9 mouse cellular contexts compared by ENCODE assay signal in genomic region chr11:11855061-11855672, GRCm38 (mm10). TPM values are rescaled to one million over a fixed set of nuclear protein-coding genes. Genes with fewer than 3 reads are reported as not detected.
DNase-seq lines count a peak whose midpoint lies in the region; ATAC-seq and TF ChIP-seq lines count a peak whose summit lies in the region.
"Had no signal": no experiment of that assay in that cellular context is flagged by ENCODE, and none has a peak within 500 bp of the region (broad histone marks: within the 10 kb centered on the region; RNA-seq: fewer than 3 reads in every experiment).

No protein-coding gene starts in this region.

- H3K9ac ChIP-seq in liver, embryonic 11.5 days (ENCODE audit: low read depth, low read length), result no peak overlapping the region
- H3K9ac ChIP-seq in liver, postnatal 0 days (replicated peaks), result no peak overlapping the region
- H3K9ac ChIP-seq in embryonic facial prominence, embryonic 11.5 days (replicated peaks; ENCODE audit: low read length), result no peak overlapping the region
- no peak overlapping the region for H3K9ac ChIP-seq in hindbrain, embryonic 13.5 days
- H3K9ac ChIP-seq in neural tube, embryonic 11.5 days (ENCODE audit: low read length), result 0 out of 2 replicates have a peak overlapping the region, but pooled peaks have one; percentile 43

- no peak for TF ChIP-seq EP300 in liver, postnatal 0 days (IDR thresholded peaks at IDR 0.05; ENCODE audit: low read depth)

- H3K4me3 ChIP-seq in liver, embryonic 11.5 days (ENCODE audit: low read depth, low read length), result no peak overlapping the region
- H3K4me3 ChIP-seq in liver, postnatal 0 days (ENCODE audit: low read depth, low read length), result no peak overlapping the region
- no peak overlapping the region for H3K4me3 ChIP-seq in embryonic facial prominence, embryonic 11.5 days (ENCODE audit: low read depth, low read length)
- no peak overlapping the region for H3K4me3 ChIP-seq in hindbrain, embryonic 13.5 days
- no peak overlapping the region for H3K4me3 ChIP-seq in neural tube, embryonic 11.5 days (ENCODE audit: low read depth, low read length)

- H3K4me2 ChIP-seq in liver, embryonic 11.5 days, result no peak overlapping the region
- H3K4me2 ChIP-seq in liver, postnatal 0 days (ENCODE audit: low read depth, low read length), result no peak overlapping the region
- H3K4me2 ChIP-seq in embryonic facial prominence, embryonic 11.5 days (ENCODE audit: low read depth, low read length), result no peak overlapping the region
- no peak overlapping the region for H3K4me2 ChIP-seq in hindbrain, embryonic 13.5 days
- no peak overlapping the region for H3K4me2 ChIP-seq in neural tube, embryonic 11.5 days (ENCODE audit: low read depth)

- 53% methylated on average over 6 of the region's 6 CpGs for WGBS in liver, embryonic 11.5 days
- 74% methylated on average over 6 of the region's 6 CpGs for WGBS in liver, postnatal 0 days (ENCODE audit: insufficient replicate concordance)
- 28% methylated on average over 6 of the region's 6 CpGs for WGBS in embryonic facial prominence, embryonic 11.5 days
- 19% methylated on average over 6 of the region's 6 CpGs for WGBS in hindbrain, embryonic 13.5 days
- WGBS in neural tube, embryonic 11.5 days, result 12% methylated on average over 6 of the region's 6 CpGs

- no peak for TF ChIP-seq CTCF in liver, postnatal 0 days (IDR thresholded peaks at IDR 0.05; ENCODE audit: low read depth)

- no peak for ATAC-seq in liver, embryonic 11.5 days (replicated peaks; ENCODE audit: low FRiP score)
- no peak for ATAC-seq in liver, postnatal 0 days
- ATAC-seq in embryonic facial prominence, embryonic 11.5 days (replicated peaks; ENCODE audit: insufficient number of reproducible peaks, low FRiP score, low TSS enrichment, low read depth), result peak; percentile 66; the same call in 1 of the 2 replicates
- 0 out of 2 replicates have a peak, but pooled peaks have one; percentile 38 for ATAC-seq in hindbrain, embryonic 13.5 days (ENCODE audit: low FRiP score)
- ATAC-seq in neural tube, embryonic 11.5 days (ENCODE audit: insufficient read depth, low FRiP score, low TSS enrichment), result peak; percentile 85
- no peak for ATAC-seq in activated CD4-positive, CD25-positive, alpha-beta regulatory T cell, adult 4 months

- H3K9me3 ChIP-seq in liver, embryonic 11.5 days (ENCODE audit: control insufficient read depth, low read length), result no peaks in the 10 kb centered on the region; the same call in 1 of the 2 replicates
- 0 out of 2 replicates have a peak, but pooled peaks cover 2% of the 10 kb centered on the region for H3K9me3 ChIP-seq in liver, postnatal 0 days (ENCODE audit: low read length)
- H3K9me3 ChIP-seq in embryonic facial prominence, embryonic 11.5 days (replicated peaks; ENCODE audit: control insufficient read depth, low read length), result no peaks in the 10 kb centered on the region
- H3K9me3 ChIP-seq in hindbrain, embryonic 13.5 days, result no peaks in the 10 kb centered on the region
- no peaks in the 10 kb centered on the region for H3K9me3 ChIP-seq in neural tube, embryonic 11.5 days (ENCODE audit: control insufficient read depth, low read length)

- no peak overlapping the region for H3K27ac ChIP-seq in liver, embryonic 11.5 days (ENCODE audit: low read depth, low read length)
- no peak overlapping the region for H3K27ac ChIP-seq in liver, postnatal 0 days (ENCODE audit: low read depth)
- H3K27ac ChIP-seq in embryonic facial prominence, embryonic 11.5 days (replicated peaks; ENCODE audit: low read depth, low read length), result 0 out of 2 replicates have a peak overlapping the region, but pooled peaks have one; percentile 15
- peak overlapping the region; percentile 67 for H3K27ac ChIP-seq in hindbrain, embryonic 13.5 days
- peak overlapping the region; percentile 72 for H3K27ac ChIP-seq in neural tube, embryonic 11.5 days (ENCODE audit: low read depth, low read length)

- H3K27me3 ChIP-seq in liver, embryonic 11.5 days (replicated peaks; ENCODE audit: control insufficient read depth, insufficient read depth, low read length), result no peaks in the 10 kb centered on the region
- H3K27me3 ChIP-seq in liver, postnatal 0 days (ENCODE audit: insufficient read depth, low read length), result no peaks in the 10 kb centered on the region
- H3K27me3 ChIP-seq in embryonic facial prominence, embryonic 11.5 days (ENCODE audit: control insufficient read depth, insufficient read depth, low read length), result no peaks in the 10 kb centered on the region
- H3K27me3 ChIP-seq in hindbrain, embryonic 13.5 days, result no peaks in the 10 kb centered on the region
- no peaks in the 10 kb centered on the region for H3K27me3 ChIP-seq in neural tube, embryonic 11.5 days (ENCODE audit: control insufficient read depth, insufficient read depth, low read length)

- DNase-seq in liver, embryonic 11.5 days (ENCODE audit: low spot score), result peak; percentile 26
- no peak for DNase-seq in liver, postnatal 0 days
- peak; percentile 75 for DNase-seq in embryonic facial prominence, embryonic 11.5 days (ENCODE audit: low spot score)
- peak; percentile 75 for DNase-seq in neural tube, embryonic 11.5 days (ENCODE audit: low spot score)
- DNase-seq in right cerebral cortex, adult 2 months (ENCODE audit: low spot score in 2 of 2), result no peak
- no peak for DNase-seq in thymus, postnatal 36 days
- DNase-seq: lung, adult 18-20 months had no signal

- no peaks in the 10 kb centered on the region for H3K36me3 ChIP-seq in liver, embryonic 11.5 days (ENCODE audit: control insufficient read depth, insufficient read depth, low read length)
- peaks cover 3% of the 10 kb centered on the region; the same call in 1 of the 2 replicates for H3K36me3 ChIP-seq in liver, postnatal 0 days (replicated peaks; ENCODE audit: insufficient read depth, low read length)
- no peaks in the 10 kb centered on the region for H3K36me3 ChIP-seq in embryonic facial prominence, embryonic 11.5 days (replicated peaks; ENCODE audit: control insufficient read depth, insufficient read depth, low read depth, low read length)
- no peaks in the 10 kb centered on the region for H3K36me3 ChIP-seq in hindbrain, embryonic 13.5 days
- H3K36me3 ChIP-seq in neural tube, embryonic 11.5 days (ENCODE audit: control insufficient read depth, insufficient read depth, low read length), result no peaks in the 10 kb centered on the region; the same call in 1 of the 2 replicates

- H3K4me1 ChIP-seq in liver, embryonic 11.5 days (replicated peaks; ENCODE audit: control insufficient read depth, insufficient read depth, low read length), result peaks cover 9% of the 10 kb centered on the region
- no peaks in the 10 kb centered on the region for H3K4me1 ChIP-seq in liver, postnatal 0 days (ENCODE audit: insufficient read depth)
- H3K4me1 ChIP-seq in embryonic facial prominence, embryonic 11.5 days (ENCODE audit: control insufficient read depth, insufficient read depth, low read length), result 0 out of 2 replicates have a peak, but pooled peaks cover 2% of the 10 kb centered on the region
- peaks cover 36% of the 10 kb centered on the region for H3K4me1 ChIP-seq in hindbrain, embryonic 13.5 days (replicated peaks)
- peaks cover 25% of the 10 kb centered on the region for H3K4me1 ChIP-seq in neural tube, embryonic 11.5 days (ENCODE audit: control insufficient read depth, insufficient read depth, low read length)

RNA-seq across cellular contexts. Expression of gene Ddc, which starts 42.8 kb away (rescaled TPM):
- polyA plus RNA-seq in liver, embryonic 11.5 days (2014; fragmentation: Nextera tagmentation; extraction: Ambion mirVana), result 15.9 and 17.2 TPM in 2 replicates
- 17.5 and 19.5 TPM in 2 replicates for polyA plus RNA-seq in liver, postnatal 0 days (2015; fragmentation: Nextera tagmentation; extraction: Ambion mirVana)
- polyA plus RNA-seq in embryonic facial prominence, embryonic 11.5 days (2014; fragmentation: Nextera tagmentation; extraction: Ambion mirVana), result 9.6 and 10.4 TPM in 2 replicates
- polyA plus RNA-seq in hindbrain, embryonic 13.5 days (2015; fragmentation: Nextera tagmentation; extraction: Ambion mirVana), result 5.8 and 7.7 TPM in 2 replicates
- 6.7 and 7.5 TPM in 2 replicates for polyA plus RNA-seq in neural tube, embryonic 11.5 days (2014; fragmentation: Nextera tagmentation; extraction: Ambion mirVana)
- 1 to 10 TPM; 1.9 to 2.4 TPM for polyA plus RNA-seq in activated CD4-positive, CD25-positive, alpha-beta regulatory T cell, adult 4 months (2017; shearing (Covaris generic))

RNA-seq across cellular contexts. Expression of gene Fignl1, which starts 46.4 kb away (rescaled TPM):
- polyA plus RNA-seq in liver, embryonic 11.5 days (2014; fragmentation: Nextera tagmentation; extraction: Ambion mirVana), result 122 and 151 TPM in 2 replicates
- polyA plus RNA-seq in liver, postnatal 0 days (2015; fragmentation: Nextera tagmentation; extraction: Ambion mirVana), result 26.1 and 31.2 TPM in 2 replicates
- 103 and 119 TPM in 2 replicates for polyA plus RNA-seq in embryonic facial prominence, embryonic 11.5 days (2014; fragmentation: Nextera tagmentation; extraction: Ambion mirVana)
- 15.4 and 15.5 TPM in 2 replicates for polyA plus RNA-seq in hindbrain, embryonic 13.5 days (2015; fragmentation: Nextera tagmentation; extraction: Ambion mirVana)
- polyA plus RNA-seq in neural tube, embryonic 11.5 days (2014; fragmentation: Nextera tagmentation; extraction: Ambion mirVana), result 71.6 and 76.6 TPM in 2 replicates
- polyA plus RNA-seq in activated CD4-positive, CD25-positive, alpha-beta regulatory T cell, adult 4 months (2017; shearing (Covaris generic)), result 10 to 100 TPM; 23.8 to 32.5 TPM

Comparison
In these comparisons a context has a peak if more than half of its experiments do, and no peak if none do; other contexts are left out.
1. DNase-seq: peak in liver, embryonic 11.5 days (single experiment), embryonic facial prominence, embryonic 11.5 days (single experiment) and neural tube, embryonic 11.5 days (single experiment); none in liver, postnatal 0 days (single experiment), right cerebral cortex, adult 2 months (0 of 2) and thymus, postnatal 36 days (0 of 2).
2. ATAC-seq: peak in embryonic facial prominence, embryonic 11.5 days (single experiment), hindbrain, embryonic 13.5 days (single experiment) and neural tube, embryonic 11.5 days (single experiment); none in liver, embryonic 11.5 days (single experiment), liver, postnatal 0 days (single experiment) and activated CD4-positive, CD25-positive, alpha-beta regulatory T cell, adult 4 months (single experiment).
3. H3K27ac ChIP-seq: peak in embryonic facial prominence, embryonic 11.5 days (single experiment), hindbrain, embryonic 13.5 days (single experiment) and neural tube, embryonic 11.5 days (single experiment); none in liver, embryonic 11.5 days (single experiment) and liver, postnatal 0 days (single experiment).